Mouse (Mus musculus) stomach, embryonic 15.5 days (tissue): ENCODE results near the gene Cxcr5. TPM values are rescaled to one million over a fixed set of nuclear protein-coding genes. Genes with fewer than 3 reads are reported as not detected.

Experiments used
- ATAC-seq: fragments of 200-750 bp; cut with Nextera tagmentation; 2 replicates; pipeline ENCODE4 v1.8.0; 2017; ENCODE audit warnings: low read depth, moderate number of reproducible peaks, moderate TSS enrichment; ENCODE audit not compliant: insufficient read depth, low FRiP score
- H3K27ac ChIP-seq: fragments of 300-500 bp; sonication (generic); 2 replicates; pipeline ENCODE4 v1.5.1; 2015; ENCODE audit warnings: mild to moderate bottlenecking, inconsistent platforms
- H3K27me3 ChIP-seq: fragments of 300-500 bp; sonication (generic); replicated peaks from 2 replicates; pipeline ENCODE4 v1.6.1; 2015; ENCODE audit warnings: inconsistent platforms
- H3K36me3 ChIP-seq: fragments of 300-500 bp; sonication (generic); 2 replicates; pipeline ENCODE4 v1.6.1; 2015; ENCODE audit warnings: inconsistent platforms
- H3K4me1 ChIP-seq: fragments of 300-500 bp; sonication (generic); 2 replicates; pipeline ENCODE4 v1.6.1; 2015; ENCODE audit warnings: inconsistent platforms
- H3K4me2 ChIP-seq: fragments of 300-500 bp; sonication (generic); 2 replicates; pipeline ENCODE4 v1.6.1; 2015; ENCODE audit warnings: mild to moderate bottlenecking, inconsistent platforms
- H3K4me3 ChIP-seq: fragments of 300-500 bp; sonication (generic); replicated peaks from 2 replicates; pipeline ENCODE4 v1.5.1; 2015; ENCODE audit warnings: inconsistent platforms
- H3K9ac ChIP-seq: fragments of 300-500 bp; sonication (generic); 2 replicates; pipeline ENCODE4 v1.6.1; 2015; ENCODE audit warnings: inconsistent platforms
- H3K9me3 ChIP-seq: fragments of 300-500 bp; sonication (generic); 2 replicates; pipeline ENCODE4 v1.6.1; 2016; ENCODE audit warnings: inconsistent platforms
- WGBS: fragments of 180-500 bp; shearing (Covaris S2); methylation state at CpG from one replicate; pipeline ENCODE4 v1.1.7; 2015; 5-methylcytosine and 5-hydroxymethylcytosine counted together
- polyA plus RNA-seq: library from polyadenylated mRNA; unstranded; fragments of >200 nt; fragmentation: Nextera tagmentation; extraction: Ambion mirVana; gene quantifications from 2 replicates; pipeline ENCODE4 v1.2.1, GENCODE M21; 2015

Gene Cxcr5
- polyA plus RNA-seq, result 0.54 and 0.62 TPM in 2 replicates

GRCm38 (mm10) chr9:44561597-44561996 lies at the start of gene Cxcr5:
TSS of gene Cxcr5 (minus strand) at chr9:44561877.
- no peak for ATAC-seq
- H3K36me3 ChIP-seq, result no peaks in the 10 kb centered on the region
- no peaks in the 10 kb centered on the region for H3K9me3 ChIP-seq
- H3K27me3 ChIP-seq, result no peaks in the 10 kb centered on the region
- no peaks in the 10 kb centered on the region for H3K4me1 ChIP-seq
- no peak within 1 kb of the TSS for H3K9ac ChIP-seq
- H3K4me3 ChIP-seq, result no peak within 1 kb of the TSS
- no peak within 1 kb of the TSS for H3K27ac ChIP-seq
- H3K4me2 ChIP-seq, result no peak within 1 kb of the TSS
- 61% methylated on average over 4 of the region's 4 CpGs for WGBS

- no peak overlapping the region for H3K4me3 ChIP-seq
- WGBS, result 98% methylated on average over 25 of the region's 25 CpGs
- peaks cover 14% of the 10 kb centered on the region for H3K4me1 ChIP-seq
- no peak overlapping the region for H3K9ac ChIP-seq
- H3K9me3 ChIP-seq, result no peaks in the 10 kb centered on the region
- ATAC-seq, result no peak
- H3K27me3 ChIP-seq, result no peaks in the 10 kb centered on the region
- peaks cover 29% of the 10 kb centered on the region for H3K36me3 ChIP-seq
- H3K4me2 ChIP-seq, result no peak overlapping the region
- H3K27ac ChIP-seq, result no peak overlapping the region
Measured at GRCm38 (mm10) chr9:44610371-44610770, 48.7 kb upstream of the Cxcr5 start.

- Histone ChIP-seq H3K4me1 (peaks cover 20% of the 10 kb centered on the region), H3K27ac (no peak overlapping the region), H3K4me3 (peak overlapping the region; percentile 13; the same call in 1 of the 2 replicates), H3K9me3 (no peaks in the 10 kb centered on the region), H3K4me2 (peak overlapping the region; percentile 57), H3K36me3 (peaks cover 26% of the 10 kb centered on the region), H3K27me3 (no peaks in the 10 kb centered on the region), H3K9ac (no peak overlapping the region)
- 45% methylated on average over 4 of the region's 4 CpGs for WGBS
- no peak for ATAC-seq
Measured at GRCm38 (mm10) chr9:44607306-44607705, 45.6 kb upstream of the Cxcr5 start.

- Histone ChIP-seq H3K4me3 (no peak overlapping the region; the same call in 1 of the 2 replicates), H3K27me3 (no peaks in the 10 kb centered on the region), H3K36me3 (peaks cover 23% of the 10 kb centered on the region), H3K27ac (no peak overlapping the region), H3K9ac (no peak overlapping the region), H3K4me2 (peak overlapping the region; percentile 57; the same call in 1 of the 2 replicates), H3K9me3 (no peaks in the 10 kb centered on the region), H3K4me1 (peaks cover 20% of the 10 kb centered on the region)
- WGBS, result 45% methylated on average over 4 of the region's 4 CpGs
- no peak for ATAC-seq
Measured at GRCm38 (mm10) chr9:44606646-44607045, 45.0 kb upstream of the Cxcr5 start.

GRCm38 (mm10) chr9:44605616-44606165 lies 44.0 kb upstream of the Cxcr5 start:
- Histone ChIP-seq H3K4me1 (peaks cover 20% of the 10 kb centered on the region), H3K9me3 (no peaks in the 10 kb centered on the region), H3K4me3 (peak overlapping the region; percentile 98), H3K27me3 (no peaks in the 10 kb centered on the region), H3K4me2 (peak overlapping the region; percentile 57), H3K9ac (peak overlapping the region; percentile 99), H3K36me3 (peaks cover 20% of the 10 kb centered on the region), H3K27ac (peak overlapping the region; percentile 98)
- no peak for ATAC-seq
- under 1% methylated on average over 13 of the region's 13 CpGs for whole genome bisulfite sequencing

- WGBS, result under 1% methylated on average over 77 of the region's 80 CpGs
- peaks cover 14% of the 10 kb centered on the region for H3K36me3 ChIP-seq
- no peaks in the 10 kb centered on the region for H3K9me3 ChIP-seq
- H3K27ac ChIP-seq, result peak within 1 kb of the TSS; percentile 98
- H3K4me2 ChIP-seq, result peak within 1 kb of the TSS; percentile 71
- no peaks in the 10 kb centered on the region for H3K27me3 ChIP-seq
- H3K4me3 ChIP-seq, result peak within 1 kb of the TSS; percentile 98
- peaks cover 20% of the 10 kb centered on the region for H3K4me1 ChIP-seq
- peak; percentile 63 for ATAC-seq
- peak within 1 kb of the TSS; percentile 99 for H3K9ac ChIP-seq
Measured at GRCm38 (mm10) chr9:44604779-44605615, 43.3 kb upstream of the Cxcr5 start, which contains the start of gene Ddx6. TSS of gene Ddx6 (plus strand) at chr9:44604892.

GRCm38 (mm10) chr9:44604290-44604778 lies 42.7 kb upstream of the Cxcr5 start:
- peak; percentile 59 for ATAC-seq
- Histone ChIP-seq H3K4me2 (peak overlapping the region; percentile 71), H3K36me3 (peaks cover 11% of the 10 kb centered on the region), H3K27me3 (no peaks in the 10 kb centered on the region), H3K4me1 (peaks cover 23% of the 10 kb centered on the region), H3K9ac (peak overlapping the region; percentile 99), H3K9me3 (no peaks in the 10 kb centered on the region), H3K4me3 (peak overlapping the region; percentile 98), H3K27ac (peak overlapping the region; percentile 98)
- under 1% methylated on average over 41 of the region's 65 CpGs for WGBS

- Histone ChIP-seq H3K9me3 (no peaks in the 10 kb centered on the region), H3K9ac (peak overlapping the region; percentile 99), H3K4me3 (peak overlapping the region; percentile 98), H3K36me3 (peaks cover 8% of the 10 kb centered on the region; the same call in 1 of the 2 replicates), H3K4me1 (peaks cover 29% of the 10 kb centered on the region), H3K27me3 (no peaks in the 10 kb centered on the region), H3K27ac (peak overlapping the region; percentile 98), H3K4me2 (peak overlapping the region; percentile 71)
- WGBS, result under 1% methylated on average over 38 of the region's 38 CpGs
- ATAC-seq, result peak; percentile 77
Measured at GRCm38 (mm10) chr9:44603454-44604289, 42.0 kb upstream of the Cxcr5 start.

GRCm38 (mm10) chr9:44602766-44603165 lies 41.1 kb upstream of the Cxcr5 start:
- H3K27me3 ChIP-seq, result no peaks in the 10 kb centered on the region
- no peak overlapping the region; the same call in 1 of the 2 replicates for H3K9ac ChIP-seq
- peaks cover 23% of the 10 kb centered on the region for H3K4me1 ChIP-seq
- ATAC-seq, result no peak
- no peaks in the 10 kb centered on the region for H3K9me3 ChIP-seq
- WGBS, result 68% methylated on average over 6 of the region's 6 CpGs
- peak overlapping the region; percentile 98 for H3K4me3 ChIP-seq
- H3K27ac ChIP-seq, result peak overlapping the region; percentile 98
- peak overlapping the region; percentile 71 for H3K4me2 ChIP-seq
- H3K36me3 ChIP-seq, result 0 out of 2 replicates have a peak, but pooled peaks cover 3% of the 10 kb centered on the region

GRCm38 (mm10) chr9:44600801-44601200 lies 39.1 kb upstream of the Cxcr5 start:
- Histone ChIP-seq H3K9me3 (no peaks in the 10 kb centered on the region), H3K9ac (no peak overlapping the region), H3K4me2 (no peak overlapping the region), H3K36me3 (no peaks in the 10 kb centered on the region), H3K4me3 (no peak overlapping the region), H3K27me3 (no peaks in the 10 kb centered on the region), H3K4me1 (peaks cover 14% of the 10 kb centered on the region), H3K27ac (no peak overlapping the region)
- 83% methylated on average over 6 of the region's 6 CpGs for WGBS
- ATAC-seq, result no peak

GRCm38 (mm10) chr9:44599616-44600015 lies 37.9 kb upstream of the Cxcr5 start:
- H3K27ac ChIP-seq, result no peak overlapping the region
- no peak for ATAC-seq

More at GRCm38 (mm10) chr9:44599616-44600015, 37.9 kb upstream of the Cxcr5 start:
- Histone ChIP-seq H3K27me3 (no peaks in the 10 kb centered on the region), H3K36me3 (no peaks in the 10 kb centered on the region), H3K4me1 (peaks cover 14% of the 10 kb centered on the region), H3K4me2 (no peak overlapping the region; the same call in 1 of the 2 replicates), H3K4me3 (no peak overlapping the region), H3K9me3 (no peaks in the 10 kb centered on the region), H3K9ac (no peak overlapping the region)
- 29% methylated on average over 4 of the region's 6 CpGs for WGBS
